Mouse (Mus musculus) CH12.LX (cell line): ENCODE measurements at regions not wholly inside any gene's neighbourhood (a gene's known extent, or its start where the extent isn't known, plus 50 kb on each side); places are given as distances from the start of the nearest gene placed in this dataset.

Source experiments
- CTCF ChIP-seq, 2 experiments: IDR thresholded peaks in 1 of 2; conservative IDR thresholded peaks in 1 of 2; 2 replicates each; pipeline ENCODE4 v1.5.1; 2011 to 2012; ENCODE audit warnings: low read depth in 2 of 2, low read length in 2 of 2, improper control_type of control experiment in 1 of 2, inconsistent platforms in 1 of 2, mild to moderate bottlenecking in 1 of 2, moderate library complexity in 1 of 2
- GABPA ChIP-seq: IDR thresholded peaks from 2 replicates; pipeline ENCODE4 v1.6.1; 2012; ENCODE audit warnings: low read depth, low read length, improper control_type of control experiment, inconsistent platforms; ENCODE audit not compliant: insufficient replicate concordance
- JUN ChIP-seq: IDR thresholded peaks from 2 replicates; pipeline ENCODE4 v1.6.1; 2011; ENCODE audit warnings: low read depth, mild to moderate bottlenecking, low read length, improper control_type of control experiment, moderate library complexity; ENCODE audit not compliant: insufficient read depth
- KAT2A ChIP-seq: IDR thresholded peaks from 2 replicates; pipeline ENCODE4 v1.6.1; 2012; ENCODE audit warnings: low read length, improper control_type of control experiment, inconsistent platforms; ENCODE audit not compliant: insufficient replicate concordance
- NELFE ChIP-seq: IDR thresholded peaks from 2 replicates; pipeline ENCODE4 v1.6.1; 2011; ENCODE audit warnings: low read depth, low read length, improper control_type of control experiment
- POLR2A ChIP-seq: IDR thresholded peaks from 2 replicates; pipeline ENCODE4 v1.6.1; 2011; ENCODE audit warnings: low read depth, mild to moderate bottlenecking, improper control_type of control experiment, low read length
- POLR2AphosphoS2 ChIP-seq: IDR thresholded peaks from 2 replicates; pipeline ENCODE4 v1.6.1; 2011; ENCODE audit warnings: low read depth, low read length, improper control_type of control experiment
- RAD21 ChIP-seq: IDR thresholded peaks from 2 replicates; pipeline ENCODE4 v1.6.1; 2011; ENCODE audit warnings: low read depth, mild to moderate bottlenecking, low read length, improper control_type of control experiment, moderate library complexity
- USF1 ChIP-seq: IDR thresholded peaks from 2 replicates; pipeline ENCODE4 v1.6.1; 2014; ENCODE audit warnings: low read depth, mild to moderate bottlenecking, inconsistent platforms, low read length, improper control_type of control experiment
- ZNF384 ChIP-seq: IDR thresholded peaks from 2 replicates; pipeline ENCODE4 v1.6.1; 2012; ENCODE audit warnings: low read depth, low read length, improper control_type of control experiment, inconsistent platforms

DNA sequence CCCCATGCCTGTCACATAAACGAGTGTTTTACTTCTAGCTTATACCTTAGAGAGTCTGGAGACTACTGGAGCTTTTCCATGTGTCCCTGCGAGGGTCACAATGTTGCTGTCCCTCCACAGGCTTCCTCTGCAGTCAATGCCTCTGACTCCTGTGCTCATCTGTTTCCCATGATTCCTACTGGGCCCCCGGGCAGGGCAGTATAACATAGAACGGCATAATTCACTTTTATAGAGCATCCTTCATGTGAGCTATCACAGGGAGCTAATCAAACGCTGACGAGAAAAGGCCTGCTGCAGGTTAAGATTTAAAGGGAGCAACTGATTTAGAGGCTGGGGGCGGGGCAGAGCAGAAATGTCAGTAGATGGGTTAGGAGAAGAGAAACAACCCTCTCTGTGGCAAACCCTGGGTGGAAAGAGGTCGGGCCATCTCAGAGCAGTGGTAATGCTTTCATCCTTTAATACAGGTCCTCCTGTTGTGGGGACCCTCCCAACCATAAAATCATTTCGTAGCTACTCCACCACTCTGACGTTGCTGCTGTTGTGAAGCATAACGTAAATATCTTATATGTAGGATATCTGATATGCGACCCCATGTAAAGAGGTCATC lies 168.5 kb upstream of the Cdkn3 start:
- TF ChIP-seq JUN: no peak
- no peak for TF ChIP-seq POLR2A
- TF ChIP-seq CTCF (conservative IDR thresholded peaks at IDR 0.05 in 1 of 2, IDR thresholded peaks at IDR 0.05 in 1 of 2; ENCODE audit: low read depth in 2 of 2, low read length in 2 of 2): no peak
- TF ChIP-seq ZNF384: no peak
- TF ChIP-seq KAT2A: no peak
- TF ChIP-seq RAD21: no peak
- no peak for TF ChIP-seq USF1
- TF ChIP-seq POLR2AphosphoS2: no peak
- no peak for TF ChIP-seq GABPA
- TF ChIP-seq NELFE: no peak
